Mouse (Mus musculus): Measurements from ENCODE around the gene Itpkc.

- TF ChIP-seq CTCF (IDR thresholded peaks at IDR 0.05; ENCODE audit: control insufficient read depth, insufficient read depth, insufficient replicate concordance, low read depth, low read length) (peak; percentile 42; the same call in 1 of the 2 replicates), POLR2A (IDR thresholded peaks at IDR 0.05; ENCODE audit: control insufficient read depth, low read depth, low read length) (peak; percentile 40)
Observed at GRCm38 (mm10) chr7:27178324-27179216, 49.9 kb downstream of the Itpkc start, which contains the start of gene Rab4b.
